Mouse (Mus musculus): ENCODE measurements around the gene Srgap3.

Srgap3 gene

GRCm38 (mm10) chr6:112820298-112820992 is 126.6 kb downstream of the Srgap3 start:
- no peak for DNase-seq (ENCODE audit: extremely low read depth, low read depth)

DNA sequence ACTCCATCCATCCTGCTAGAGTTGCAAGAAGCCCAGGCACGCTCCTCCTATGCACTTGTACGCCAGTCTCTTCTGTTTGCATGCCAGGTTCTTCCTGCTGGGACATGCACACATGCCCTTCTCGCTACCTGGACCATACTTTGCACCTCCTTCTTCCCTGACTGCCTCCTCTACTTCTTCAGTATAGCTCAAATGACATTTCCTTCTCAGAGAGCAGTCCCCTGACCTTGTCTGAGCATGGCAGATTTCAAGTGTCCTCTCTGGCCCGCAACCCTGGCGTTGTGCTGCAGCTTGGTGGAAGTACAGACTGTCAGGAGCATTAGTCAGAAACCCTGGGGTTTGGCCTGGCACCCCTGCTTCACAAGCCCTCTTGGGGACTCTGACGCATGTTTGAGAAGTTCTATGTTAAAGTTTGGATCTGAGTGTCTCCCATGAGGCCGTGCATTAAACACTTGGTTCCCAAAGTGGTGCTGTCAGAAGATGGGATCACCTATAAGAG is 128.6 kb downstream of the Srgap3 start:
- DNase-seq (ENCODE audit: extremely low read depth, low read depth) = no peak

DNA sequence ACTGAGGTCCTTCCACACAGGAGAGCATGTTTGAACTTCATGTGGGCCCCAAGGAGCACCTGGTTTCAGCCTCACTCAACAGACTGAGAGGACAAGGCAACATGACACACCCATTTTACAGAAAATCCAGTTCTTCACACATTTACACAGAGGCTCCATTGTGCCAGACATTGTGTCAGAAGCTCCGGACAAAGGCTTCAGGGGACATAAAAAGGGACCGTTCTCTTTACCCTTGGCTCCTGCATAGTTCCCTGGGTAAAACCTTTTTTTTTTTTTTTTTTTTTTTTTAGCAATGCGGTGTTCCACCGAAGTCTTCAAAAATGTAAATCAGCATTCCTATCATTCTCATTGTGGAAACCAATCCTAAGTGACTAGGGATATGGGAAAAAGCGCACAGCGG is 131.5 kb downstream of the Srgap3 start:
- DNase-seq (ENCODE audit: extremely low read depth, low read depth) = no peak

GRCm38 (mm10) chr6:112814525-112815086 is 132.5 kb downstream of the Srgap3 start:
- no peak for DNase-seq (ENCODE audit: extremely low read depth, low read depth)

DNA sequence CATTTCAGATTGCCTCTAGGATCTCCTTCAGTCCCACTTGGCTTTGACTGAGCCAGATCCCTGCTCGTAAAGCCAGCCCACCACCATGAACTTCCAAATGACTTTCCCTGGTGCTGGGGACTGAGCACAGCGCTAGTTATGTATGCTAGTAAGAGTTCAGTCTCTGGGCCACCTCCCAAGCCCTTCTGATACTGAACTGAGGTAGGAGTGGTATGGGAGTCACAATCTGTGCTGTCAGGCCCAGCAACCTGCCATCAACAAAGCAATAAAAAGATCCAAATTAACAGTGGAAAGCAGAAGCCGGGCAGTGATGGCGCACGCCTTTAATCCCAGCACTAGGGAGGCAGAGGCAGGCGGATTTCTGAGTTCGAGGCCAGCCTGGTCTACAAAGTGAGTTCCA is 134.2 kb downstream of the Srgap3 start:
- no peak for DNase-seq (ENCODE audit: extremely low read depth, low read depth)

DNA sequence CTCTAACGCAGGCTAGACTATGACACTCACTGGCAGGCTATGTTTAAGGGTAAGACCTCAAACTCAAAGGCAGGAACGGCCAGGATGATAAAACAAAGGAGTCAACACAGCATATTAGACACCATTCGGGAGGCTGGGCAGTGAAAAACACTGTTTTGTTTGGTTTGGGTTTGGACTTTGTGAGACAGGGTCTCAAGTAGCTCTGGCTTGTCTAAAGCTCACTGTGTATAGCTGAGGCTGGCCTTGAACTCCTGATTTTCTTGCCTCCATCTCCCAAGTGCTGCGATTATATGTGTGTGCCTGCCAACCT is 136.6 kb downstream of the Srgap3 start:
- DNase-seq (ENCODE audit: extremely low read depth, low read depth) = no peak

- DNase-seq (ENCODE audit: extremely low read depth, low read depth) = no peak
These were observed 137.2 kb downstream of the Srgap3 start for GRCm38 (mm10) chr6:112809658-112810520.

DNA sequence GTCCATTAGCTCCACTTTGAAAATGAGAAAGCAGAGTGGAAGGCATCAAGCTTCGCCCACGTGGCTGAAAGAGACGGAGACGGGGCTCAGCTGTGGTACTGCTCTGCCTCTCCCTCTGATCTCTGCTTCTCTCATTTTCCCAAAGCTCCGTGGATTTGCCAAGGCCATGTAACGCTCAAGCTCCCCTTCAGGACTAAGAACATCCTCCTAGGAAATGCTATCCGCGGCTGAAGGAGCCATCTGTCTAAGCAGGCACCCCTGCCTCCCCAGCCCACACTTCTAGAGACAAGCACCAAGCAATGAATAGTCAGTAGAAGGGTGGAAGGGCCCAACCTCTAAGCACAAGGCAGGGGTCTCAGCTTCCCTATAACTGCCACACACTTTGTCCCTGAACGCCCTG is 138.3 kb downstream of the Srgap3 start:
- DNase-seq (ENCODE audit: extremely low read depth, low read depth) = no peak

GRCm38 (mm10) chr6:112801917-112802316 is 145.1 kb downstream of the Srgap3 start:
- DNase-seq (ENCODE audit: extremely low read depth, low read depth) = no peak

GRCm38 (mm10) chr6:112798378-112798777 is 148.7 kb downstream of the Srgap3 start:
- DNase-seq (ENCODE audit: extremely low read depth, low read depth) = no peak

DNA sequence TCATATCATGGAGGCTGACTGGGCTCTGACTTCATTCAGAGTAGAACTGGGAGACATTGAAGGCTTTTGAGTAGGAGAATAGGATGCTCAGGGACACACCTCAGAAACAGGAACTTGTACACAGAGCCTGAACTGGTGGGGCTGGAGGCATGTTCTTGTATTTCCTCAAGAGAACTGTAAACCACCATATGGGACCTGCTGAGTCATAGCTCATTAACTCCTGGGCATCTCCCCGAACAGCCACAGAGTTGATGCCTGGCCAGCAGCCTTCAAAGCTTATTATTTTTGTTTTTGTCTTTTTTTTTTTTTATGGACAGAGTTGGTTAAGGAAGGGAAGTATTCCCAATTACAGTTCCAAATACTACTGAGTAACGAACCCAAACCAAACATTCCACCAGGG is 150.5 kb downstream of the Srgap3 start:
- DNase-seq (ENCODE audit: extremely low read depth, low read depth) = no peak

DNA sequence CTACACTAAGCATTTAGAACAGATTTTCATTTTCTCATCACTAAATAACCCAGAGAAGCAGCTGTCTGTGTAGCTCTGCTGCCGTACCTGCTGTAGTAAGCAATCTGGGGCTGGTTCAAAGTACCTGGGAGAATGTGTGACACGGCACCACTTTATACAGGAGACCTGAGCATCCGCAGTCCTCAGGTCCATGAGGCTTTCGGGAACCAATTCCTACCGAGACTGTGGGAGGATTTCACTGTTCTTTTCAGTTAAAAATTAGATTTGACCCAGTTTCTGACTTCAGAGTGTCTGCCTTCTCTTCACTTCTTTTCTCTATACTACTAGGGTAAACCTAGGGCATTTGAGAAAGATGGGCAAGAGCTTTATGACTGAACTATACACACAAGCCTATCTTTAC is 153.2 kb downstream of the Srgap3 start:
- no peak for DNase-seq (ENCODE audit: extremely low read depth, low read depth)

DNA sequence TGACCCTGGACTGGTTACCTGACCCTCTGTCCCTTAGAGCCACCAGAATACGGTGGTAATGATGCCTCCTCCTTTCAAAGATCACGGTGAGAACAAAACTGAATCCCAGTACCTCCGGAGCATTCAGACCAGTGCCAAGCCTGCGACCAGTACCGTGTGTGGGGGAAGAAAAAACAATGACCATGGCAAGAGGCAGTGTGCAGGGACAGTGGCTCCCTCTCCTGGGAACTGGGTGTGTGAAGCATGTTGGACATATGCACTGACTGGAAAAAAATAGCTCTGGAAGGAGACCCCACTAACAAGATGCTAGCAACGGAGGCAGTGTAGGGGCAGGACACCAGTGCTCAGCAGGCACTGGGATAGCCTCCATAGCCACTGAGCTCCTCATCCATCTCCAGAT is 157.2 kb downstream of the Srgap3 start:
- DNase-seq (ENCODE audit: extremely low read depth, low read depth) = no peak

GRCm38 (mm10) chr6:112788617-112789016 is 158.4 kb downstream of the Srgap3 start:
- no peak for DNase-seq (ENCODE audit: extremely low read depth, low read depth)

DNA sequence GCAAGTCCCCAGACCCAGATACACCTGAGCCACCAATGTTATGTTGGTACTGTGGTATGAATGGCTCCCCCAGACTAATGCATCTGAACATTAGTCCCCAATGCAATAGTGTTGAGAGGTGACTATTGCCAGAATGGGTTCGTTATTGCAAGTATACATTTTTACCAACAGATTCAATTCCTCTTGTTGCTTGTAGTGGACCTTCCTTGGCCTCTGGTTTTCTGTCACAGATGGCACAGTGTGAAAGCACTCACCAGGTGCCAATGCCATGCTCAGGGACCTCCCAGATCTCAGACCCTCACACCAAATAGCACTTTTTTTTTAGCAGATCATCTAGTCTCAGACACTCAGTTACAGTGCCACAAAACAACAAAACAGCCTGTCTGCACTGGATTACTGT is 158.9 kb downstream of the Srgap3 start:
- DNase-seq (ENCODE audit: extremely low read depth, low read depth) = no peak

- no peak for DNase-seq (ENCODE audit: extremely low read depth, low read depth)
These were observed 165.5 kb downstream of the Srgap3 start for GRCm38 (mm10) chr6:112781409-112782093.

- no peak for DNase-seq (ENCODE audit: extremely low read depth, low read depth)
These were observed 168.9 kb downstream of the Srgap3 start for GRCm38 (mm10) chr6:112778211-112778610.

- no peak for DNase-seq (ENCODE audit: extremely low read depth, low read depth)
These were observed 170.3 kb downstream of the Srgap3 start for GRCm38 (mm10) chr6:112776718-112777117.

GRCm38 (mm10) chr6:112773754-112774153 is 173.3 kb downstream of the Srgap3 start:
- DNase-seq (ENCODE audit: extremely low read depth, low read depth) = no peak

GRCm38 (mm10) chr6:112770996-112771395 is 176.1 kb downstream of the Srgap3 start:
- no peak for DNase-seq (ENCODE audit: extremely low read depth, low read depth)

DNA sequence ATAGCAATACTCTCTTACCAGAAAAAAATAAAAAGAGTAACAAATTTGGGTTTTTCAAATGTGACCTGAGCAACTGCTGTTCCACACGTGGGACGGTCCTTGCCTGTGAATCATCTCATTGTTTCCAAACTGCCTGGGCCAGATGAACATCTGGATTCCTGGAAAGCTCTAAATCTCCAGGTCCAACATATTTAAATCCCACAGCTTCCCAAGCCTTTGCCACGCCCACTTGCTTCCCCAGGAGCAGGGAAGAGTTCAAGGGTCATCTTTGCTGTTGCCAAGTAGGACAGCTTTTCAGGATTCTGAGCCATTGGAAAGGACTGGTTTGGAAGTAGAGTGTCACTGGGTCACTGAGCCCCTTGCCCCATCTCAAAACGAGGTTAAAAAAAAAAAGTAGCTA is 188.5 kb downstream of the Srgap3 start:
- no peak for DNase-seq (ENCODE audit: extremely low read depth, low read depth)

DNA sequence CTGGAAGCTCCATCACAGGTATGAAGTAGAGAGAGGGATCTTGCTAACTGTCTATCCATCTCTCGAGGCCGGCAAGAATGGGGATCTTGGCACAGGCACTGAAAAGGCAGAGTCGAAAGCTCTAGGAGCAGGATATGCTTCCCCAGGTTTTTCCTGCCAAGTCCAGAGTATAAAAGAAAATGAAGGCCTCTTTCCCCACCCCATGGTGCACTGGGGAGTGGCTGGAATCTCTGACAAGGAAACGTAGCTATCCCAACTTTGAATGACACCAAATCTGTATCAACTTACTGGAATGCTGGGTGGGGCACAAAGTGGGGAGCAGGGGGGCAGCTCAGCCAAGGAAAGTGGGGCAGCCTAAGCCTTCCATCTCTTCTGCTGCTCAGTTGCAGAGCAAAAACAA is 190.2 kb downstream of the Srgap3 start:
- DNase-seq (ENCODE audit: extremely low read depth, low read depth) = no peak

All from MEL-GATA-1-ER (cell line).